Mouse (Mus musculus) naive thymus-derived CD4-positive, alpha-beta T cell, adult 5 months (primary cell): ENCODE measurements around the gene Igf2bp3. TPM values are rescaled to one million over a fixed set of nuclear protein-coding genes. Genes with fewer than 3 reads are reported as not detected.

Experiments used
- polyA plus RNA-seq: library from polyadenylated mRNA; unstranded; fragments of 100-300 nt; shearing (Covaris generic); gene quantifications from one replicate; pipeline ENCODE4 v1.2.1, GENCODE M21; 2017

The Igf2bp3 gene
- polyA plus RNA-seq, result 0.11 TPM

GRCm38 (mm10) chr6:49214928-49215747 is at the start of gene Igf2bp3:
Gene Igf2bp3 (minus strand): TSS chr6:49214957.

DNA sequence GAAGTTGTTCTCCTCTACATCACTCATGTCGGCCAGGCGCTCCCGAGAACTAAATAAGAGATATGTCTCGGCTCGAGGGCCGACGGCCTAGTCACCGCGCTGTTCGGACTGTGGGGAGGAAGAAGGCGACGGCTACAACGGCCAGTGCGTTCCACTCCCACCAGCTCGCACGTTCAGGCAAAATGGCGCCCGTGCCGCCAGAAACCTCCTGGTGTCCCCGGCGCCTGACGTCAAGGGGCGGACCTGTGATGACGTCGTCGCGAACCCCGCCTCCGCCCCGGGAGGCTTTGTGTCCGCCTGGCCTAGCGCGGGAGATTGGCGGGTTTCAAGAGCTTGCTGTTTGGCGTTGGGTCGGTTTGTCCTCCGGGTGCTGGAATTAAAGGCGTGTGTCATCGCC is 49.1 kb upstream of the Igf2bp3 start, which contains the start of gene Tra2a:
Gene Tra2a (minus strand): TSS at position 187 of the 397 bp plus-strand sequence.

GRCm38 (mm10) chr6:49073304-49074116 is 141.2 kb downstream of the Igf2bp3 start, which contains the start of gene Malsu1:
Gene Malsu1 (plus strand): TSS chr6:49073795.

DNA sequence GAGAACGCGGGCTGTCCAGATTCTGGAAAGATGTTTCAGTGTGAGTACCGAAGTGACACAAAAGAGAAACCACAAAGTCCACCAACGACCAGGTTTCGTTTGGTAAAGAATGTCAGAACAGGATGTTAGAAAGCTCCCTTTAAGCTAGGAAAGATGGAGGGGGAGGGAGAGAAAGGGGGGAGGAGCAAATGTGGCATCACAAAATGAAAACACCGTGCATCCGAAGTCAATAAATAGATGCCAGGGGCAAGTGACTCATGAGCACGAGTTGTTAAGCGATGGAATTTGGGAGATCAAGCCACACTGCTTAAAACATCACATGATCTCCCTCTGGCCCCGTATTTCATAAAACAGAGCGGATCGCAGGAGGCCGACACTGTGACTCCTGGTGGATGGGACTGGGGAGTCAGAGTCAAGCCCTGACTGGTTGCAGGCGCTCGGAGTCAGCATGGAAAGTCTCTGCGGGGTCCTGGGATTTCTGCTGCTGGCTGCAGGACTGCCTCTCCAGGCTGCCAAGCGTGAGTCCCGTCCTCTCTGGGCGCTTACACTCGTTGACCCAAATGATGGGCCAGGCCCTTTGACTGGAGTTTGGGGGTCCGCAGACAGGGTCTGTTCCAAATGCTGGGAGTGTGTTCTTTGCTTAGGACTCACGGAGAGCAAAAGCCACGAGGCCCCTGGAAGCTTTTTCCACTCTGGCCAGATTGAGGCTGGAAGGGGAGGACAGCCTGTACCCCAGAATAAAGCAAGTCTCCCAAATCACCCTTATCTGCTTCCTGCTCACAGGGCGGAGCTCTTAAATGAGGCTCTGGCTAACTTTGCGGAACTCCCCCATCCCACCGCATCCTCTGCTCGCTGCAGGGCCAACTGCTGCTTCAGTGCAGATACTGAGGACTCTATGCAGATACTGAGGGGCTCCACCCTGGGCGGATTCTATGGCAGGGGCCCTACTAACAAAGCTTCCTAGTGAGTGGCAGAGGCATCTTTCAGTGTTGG is 178.2 kb downstream of the Igf2bp3 start, which contains the start of gene Gpnmb:
Gene Gpnmb (plus strand): TSS at position 272 of the 993 bp plus-strand sequence.

Other genes starting within 250 kb of the Igf2bp3 start
- not detected for gene Doxl2, start 240.0 kb downstream of the Igf2bp3 start, polyA plus RNA-seq
- gene Svs1, start 228.1 kb downstream of the Igf2bp3 start, polyA plus RNA-seq, result not detected
- 2.9 TPM for gene Gpnmb, start 178.4 kb downstream of the Igf2bp3 start, polyA plus RNA-seq
- 68.0 TPM for gene Malsu1, start 141.2 kb downstream of the Igf2bp3 start, polyA plus RNA-seq
- gene Tra2a, start 49.1 kb upstream of the Igf2bp3 start, polyA plus RNA-seq, result 91.6 TPM
- gene Ccdc126, start 104.3 kb upstream of the Igf2bp3 start, polyA plus RNA-seq, result 12.0 TPM
- gene Fam221a, start 152.8 kb upstream of the Igf2bp3 start, polyA plus RNA-seq, result 6.3 TPM
- 0.29 TPM for gene Stk31, start 180.6 kb upstream of the Igf2bp3 start, polyA plus RNA-seq